Mouse (Mus musculus): ENCODE results near the gene Rabgef1. TPM values are rescaled to one million over a fixed set of nuclear protein-coding genes. Genes with fewer than 3 reads are reported as not detected.

Gene Rabgef1
- polyA plus RNA-seq, 2 experiments: 13.7 to 19.7 TPM

- WGBS (ENCODE audit: insufficient replicate concordance): 2% methylated on average over 6 of the region's 6 CpGs
- H3K4me2 ChIP-seq (ENCODE audit: low read depth): peak overlapping the region; percentile 88
- no peaks in the 10 kb centered on the region for H3K9me3 ChIP-seq (ENCODE audit: control insufficient read depth, low read length)
- peak overlapping the region; percentile 92 for H3K9ac ChIP-seq (replicated peaks)
- ATAC-seq (ENCODE audit: insufficient read depth) (peak; percentile 85), DNase-seq (ENCODE audit: low read depth in 3 of 3, low spot score in 3 of 3) (peak; percentile 90 to 92 (median 90))
- H3K36me3 ChIP-seq (replicated peaks; ENCODE audit: control insufficient read depth, insufficient read depth, low read depth): no peaks in the 10 kb centered on the region
- H3K4me3 ChIP-seq (ENCODE audit: insufficient read depth in 1 of 2, low read depth in 2 of 2, low read length in 2 of 2): peak overlapping the region; percentile 83 to 86
- no peaks in the 10 kb centered on the region for H3K27me3 ChIP-seq (ENCODE audit: control insufficient read depth, insufficient read depth, low read length)
- H3K4me1 ChIP-seq (replicated peaks; ENCODE audit: control insufficient read depth in 2 of 2, insufficient read depth in 2 of 2, low read length in 1 of 2): peaks cover 38 to 42% of the 10 kb centered on the region in 2 experiments
- H3K27ac ChIP-seq: peak overlapping the region; percentile 98
- no peak for TF ChIP-seq CTCF (IDR thresholded peaks at IDR 0.05; ENCODE audit: low read depth)
- peak; percentile 95 for TF ChIP-seq EP300 (IDR thresholded peaks at IDR 0.05; ENCODE audit: low read depth)
These were observed 754 bp upstream of the Rabgef1 start for GRCm38 (mm10) chr5:130170666-130171422.

- WGBS (ENCODE audit: insufficient replicate concordance): under 1% methylated on average over 39 of the region's 46 CpGs
- H3K27ac ChIP-seq: peak overlapping the region; percentile 98
- DNase-seq (ENCODE audit: low read depth in 3 of 3, low spot score in 3 of 3) (peak in 2 of 3 experiments; percentile 36 to 44), ATAC-seq (ENCODE audit: insufficient read depth) (no peak; the same call in 1 of the 2 replicates)
- H3K4me3 ChIP-seq (ENCODE audit: insufficient read depth in 1 of 2, low read depth in 2 of 2, low read length in 2 of 2): peak overlapping the region; percentile 86 to 99
- no peaks in the 10 kb centered on the region for H3K27me3 ChIP-seq (ENCODE audit: control insufficient read depth, insufficient read depth, low read length)
- H3K36me3 ChIP-seq (replicated peaks; ENCODE audit: control insufficient read depth, insufficient read depth, low read depth): no peaks in the 10 kb centered on the region
- TF ChIP-seq EP300 (IDR thresholded peaks at IDR 0.05; ENCODE audit: low read depth) (no peak), CTCF (IDR thresholded peaks at IDR 0.05; ENCODE audit: low read depth) (no peak)
- peaks cover 38 to 41% of the 10 kb centered on the region in 2 experiments for H3K4me1 ChIP-seq (replicated peaks; ENCODE audit: control insufficient read depth in 2 of 2, insufficient read depth in 2 of 2, low read length in 1 of 2)
- H3K4me2 ChIP-seq (ENCODE audit: low read depth): peak overlapping the region; percentile 90
- H3K9me3 ChIP-seq (ENCODE audit: control insufficient read depth, low read length): no peaks in the 10 kb centered on the region
- H3K9ac ChIP-seq (replicated peaks): peak overlapping the region; percentile 92
These were observed 481 bp downstream of the Rabgef1 start for GRCm38 (mm10) chr5:130171956-130172601.

GRCm38 (mm10) chr5:130173012-130173411 lies 1.4 kb downstream of the Rabgef1 start:
- Histone ChIP-seq H3K36me3 (replicated peaks; ENCODE audit: control insufficient read depth, insufficient read depth, low read depth) (no peaks in the 10 kb centered on the region), H3K27ac (peak overlapping the region; percentile 98), H3K4me2 (ENCODE audit: low read depth) (peak overlapping the region; percentile 90), H3K9me3 (ENCODE audit: control insufficient read depth, low read length) (no peaks in the 10 kb centered on the region), H3K27me3 (ENCODE audit: control insufficient read depth, insufficient read depth, low read length) (no peaks in the 10 kb centered on the region), H3K4me1 (replicated peaks; ENCODE audit: control insufficient read depth in 2 of 2, insufficient read depth in 2 of 2, low read length in 1 of 2) (peaks cover 38 to 41% of the 10 kb centered on the region in 2 experiments), H3K9ac (replicated peaks) (peak overlapping the region; percentile 92), H3K4me3 (ENCODE audit: insufficient read depth in 1 of 2, low read depth in 2 of 2, low read length in 2 of 2) (peak overlapping the region; percentile 86 to 99)
- no peak for ATAC-seq (ENCODE audit: insufficient read depth)
- no peak for TF ChIP-seq CTCF (IDR thresholded peaks at IDR 0.05; ENCODE audit: low read depth)
- TF ChIP-seq EP300 (IDR thresholded peaks at IDR 0.05; ENCODE audit: low read depth): no peak
- DNase-seq (ENCODE audit: low read depth in 3 of 3, low spot score in 3 of 3): no peak
- 41% methylated on average over 4 of the region's 4 CpGs for WGBS (ENCODE audit: insufficient replicate concordance)

- ATAC-seq (ENCODE audit: insufficient read depth) (no peak), DNase-seq (ENCODE audit: low read depth in 3 of 3, low spot score in 3 of 3) (no peak)
- no peak overlapping the region for H3K4me3 ChIP-seq (ENCODE audit: insufficient read depth in 1 of 2, low read depth in 2 of 2, low read length in 2 of 2)
- H3K9me3 ChIP-seq (ENCODE audit: control insufficient read depth, low read length): no peaks in the 10 kb centered on the region
- peaks cover 23 to 27% of the 10 kb centered on the region in 2 experiments for H3K4me1 ChIP-seq (replicated peaks; ENCODE audit: control insufficient read depth in 2 of 2, insufficient read depth in 2 of 2, low read length in 1 of 2)
- H3K27ac ChIP-seq: no peak overlapping the region
- H3K36me3 ChIP-seq (replicated peaks; ENCODE audit: control insufficient read depth, insufficient read depth, low read depth): no peaks in the 10 kb centered on the region
- H3K27me3 ChIP-seq (ENCODE audit: control insufficient read depth, insufficient read depth, low read length): no peaks in the 10 kb centered on the region
- no peak overlapping the region for H3K4me2 ChIP-seq (ENCODE audit: low read depth)
- H3K9ac ChIP-seq (replicated peaks): no peak overlapping the region
- TF ChIP-seq EP300 (IDR thresholded peaks at IDR 0.05; ENCODE audit: low read depth) (no peak), CTCF (IDR thresholded peaks at IDR 0.05; ENCODE audit: low read depth) (no peak)
- 78% methylated on average over 4 of the region's 4 CpGs for WGBS (ENCODE audit: insufficient replicate concordance)
These were observed 6.3 kb downstream of the Rabgef1 start for GRCm38 (mm10) chr5:130177871-130178270.

GRCm38 (mm10) chr5:130180362-130180761 lies 8.8 kb downstream of the Rabgef1 start:
- H3K9me3 ChIP-seq (ENCODE audit: control insufficient read depth, low read length): no peaks in the 10 kb centered on the region
- H3K4me1 ChIP-seq (replicated peaks; ENCODE audit: control insufficient read depth in 2 of 2, insufficient read depth in 2 of 2, low read length in 1 of 2): peaks cover 19 to 27% of the 10 kb centered on the region in 2 experiments
- H3K4me3 ChIP-seq (ENCODE audit: insufficient read depth in 1 of 2, low read depth in 2 of 2, low read length in 2 of 2): no peak overlapping the region
- no peaks in the 10 kb centered on the region; the same call in 1 of the 2 replicates for H3K36me3 ChIP-seq (replicated peaks; ENCODE audit: control insufficient read depth, insufficient read depth, low read depth)
- no peak overlapping the region for H3K4me2 ChIP-seq (ENCODE audit: low read depth)
- TF ChIP-seq EP300 (IDR thresholded peaks at IDR 0.05; ENCODE audit: low read depth) (no peak), CTCF (IDR thresholded peaks at IDR 0.05; ENCODE audit: low read depth) (peak; percentile 47)
- ATAC-seq (ENCODE audit: insufficient read depth) (no peak), DNase-seq (ENCODE audit: low read depth in 3 of 3, low spot score in 3 of 3) (no peak)
- no peak overlapping the region for H3K27ac ChIP-seq
- WGBS (ENCODE audit: insufficient replicate concordance): 77% methylated on average over 7 of the region's 7 CpGs
- H3K27me3 ChIP-seq (ENCODE audit: control insufficient read depth, insufficient read depth, low read length): no peaks in the 10 kb centered on the region
- no peak overlapping the region for H3K9ac ChIP-seq (replicated peaks)
